Mouse (Mus musculus) lung, adult 18-20 months (tissue): ENCODE results near the gene Olfr1261.

ENCODE experiments used
- DNase-seq, 2 experiments: peaks; one replicate each; pipeline ENCODE4 v3.0.0; 2022; ENCODE audit warnings: mixed read lengths in 2 of 2

Olfr1261 gene

GRCm38 (mm10) chr2:89990921-89991320 is at the start of gene Olfr1261:
Gene Olfr1261 (plus strand): TSS chr2:89991221.
- no peak for DNase-seq

GRCm38 (mm10) chr2:89948564-89948963 is 42.5 kb upstream of the Olfr1261 start, which contains the start of gene Olfr1259:
Gene Olfr1259 (minus strand): TSS chr2:89948664.
- no peak for DNase-seq

GRCm38 (mm10) chr2:89974184-89974583 is 16.8 kb upstream of the Olfr1261 start, which contains the start of gene Olfr1260:
Gene Olfr1260 (plus strand): TSS chr2:89974340.
- no peak for DNase-seq

- no peak for DNase-seq
These were observed 13.3 kb upstream of the Olfr1261 start for GRCm38 (mm10) chr2:89977709-89978108.

- no peak for DNase-seq
These were observed 8.8 kb downstream of the Olfr1261 start, which contains the start of gene Olfr1262 for GRCm38 (mm10) chr2:89999845-90000244. Gene Olfr1262 (plus strand): TSS chr2:90000145.

- no peak for DNase-seq
These were observed 20.8 kb downstream of the Olfr1261 start, which contains the start of gene Olfr1263 for GRCm38 (mm10) chr2:90011831-90012230. Gene Olfr1263 (plus strand): TSS chr2:90012131.

- no peak for DNase-seq
These were observed 34.5 kb downstream of the Olfr1261 start, which contains the start of gene Olfr1264 for GRCm38 (mm10) chr2:90025477-90025876. Gene Olfr1264 (minus strand): TSS chr2:90025577.

- DNase-seq, result no peak
These were observed 44.0 kb downstream of the Olfr1261 start, which contains the start of gene Olfr1265 for GRCm38 (mm10) chr2:90035037-90035436. Gene Olfr1265 (plus strand): TSS chr2:90035337.
